Mouse (Mus musculus) MEL (cell line): Measurements from ENCODE around the gene Ddn. TPM values are rescaled to one million over a fixed set of nuclear protein-coding genes. Genes with fewer than 3 reads are reported as not detected.

Experiments
- DNase-seq: peaks from one replicate; pipeline ENCODE4 v3.0.0; 2011; ENCODE audit warnings: low read depth, low spot score
- H3K27ac ChIP-seq: 2 replicates; pipeline ENCODE4 v1.5.1; 2012; ENCODE audit warnings: low read depth, mild to moderate bottlenecking, control low read depth, low read length, moderate library complexity; ENCODE audit not compliant: control insufficient read depth
- H3K27me3 ChIP-seq, 2 experiments: fragments of 150-350 bp in 1 of 2; sonication (generic) in 1 of 2; 2 replicates each; pipeline ENCODE4 v1.6.1; 2012; ENCODE audit warnings: low read length in 2 of 2, mild to moderate bottlenecking in 2 of 2, improper control_type of control experiment in 1 of 2, moderate library complexity in 1 of 2; ENCODE audit not compliant: insufficient read depth in 2 of 2, control insufficient read depth in 1 of 2
- H3K36me3 ChIP-seq, 2 experiments: 2 replicates each; pipeline ENCODE4 v1.6.1; 2012 to 2014; ENCODE audit warnings: low read length in 2 of 2, improper control_type of control experiment in 1 of 2, inconsistent platforms in 1 of 2, mild to moderate bottlenecking in 1 of 2; ENCODE audit not compliant: insufficient read depth in 2 of 2, control insufficient read depth in 1 of 2
- H3K4me1 ChIP-seq, 2 experiments: fragments of 150-350 bp in 1 of 2; sonication (generic) in 1 of 2; 2 replicates each; pipeline ENCODE4 v1.6.1; 2012; ENCODE audit warnings: low read length in 2 of 2, improper control_type of control experiment in 1 of 2, mild to moderate bottlenecking in 1 of 2; ENCODE audit not compliant: insufficient read depth in 2 of 2, control insufficient read depth in 1 of 2
- H3K4me3 ChIP-seq, 2 experiments: fragments of 150-350 bp in 1 of 2; sonication (generic) in 1 of 2; 2 replicates each; pipeline ENCODE4 v1.5.1; 2012; ENCODE audit warnings: low read depth in 2 of 2, low read length in 2 of 2, mild to moderate bottlenecking in 2 of 2, moderate library complexity in 2 of 2, control low read depth in 1 of 2, improper control_type of control experiment in 1 of 2; ENCODE audit not compliant: control insufficient read depth in 1 of 2, insufficient read depth in 1 of 2
- H3K79me2 ChIP-seq: 2 replicates; pipeline ENCODE4 v1.6.1; 2012; ENCODE audit warnings: mild to moderate bottlenecking, low read length, moderate library complexity; ENCODE audit not compliant: control insufficient read depth, poor library complexity, insufficient read depth
- H3K9ac ChIP-seq: 2 replicates; pipeline ENCODE4 v1.6.1; 2012; ENCODE audit warnings: low read depth, mild to moderate bottlenecking, control low read depth, low read length, moderate library complexity; ENCODE audit not compliant: control insufficient read depth, poor library complexity, severe bottlenecking
- H3K9me3 ChIP-seq: fragments of 150-350 bp; sonication (generic); replicated peaks from 2 replicates; pipeline ENCODE4 v1.6.1; 2012; ENCODE audit warnings: mild to moderate bottlenecking, low read length, improper control_type of control experiment, moderate library complexity; ENCODE audit not compliant: insufficient read depth
- BHLHE40 ChIP-seq: IDR thresholded peaks from 2 replicates; pipeline ENCODE4 v1.6.1; 2012; ENCODE audit warnings: low read depth, mild to moderate bottlenecking, inconsistent platforms, low read length, improper control_type of control experiment, borderline replicate concordance
- E2F4 ChIP-seq: IDR thresholded peaks from 2 replicates; pipeline ENCODE4 v1.6.1; 2011; ENCODE audit warnings: low read depth, low read length, improper control_type of control experiment, borderline replicate concordance
- ELF1 ChIP-seq: IDR thresholded peaks from 2 replicates; pipeline ENCODE4 v1.6.1; 2014; ENCODE audit warnings: low read depth, mild to moderate bottlenecking, inconsistent platforms, low read length, improper control_type of control experiment, moderate library complexity
- EP300 ChIP-seq, 2 experiments: IDR thresholded peaks; 2 replicates each; pipeline ENCODE4 v1.6.1; 2011; ENCODE audit warnings: improper control_type of control experiment in 2 of 2, low read length in 2 of 2, low read depth in 1 of 2, mild to moderate bottlenecking in 1 of 2
- GABPA ChIP-seq: IDR thresholded peaks from 2 replicates; pipeline ENCODE4 v1.6.1; 2012; ENCODE audit warnings: low read depth, mild to moderate bottlenecking, inconsistent platforms, low read length, improper control_type of control experiment, moderate library complexity
- GATA1 ChIP-seq: IDR thresholded peaks from 2 replicates; pipeline ENCODE4 v1.6.1; 2011; ENCODE audit warnings: low read depth, low read length, improper control_type of control experiment
- HCFC1 ChIP-seq: IDR thresholded peaks from 2 replicates; pipeline ENCODE4 v1.6.1; 2012; ENCODE audit warnings: low read depth, mild to moderate bottlenecking, inconsistent platforms, low read length, improper control_type of control experiment, moderate library complexity
- KAT2A ChIP-seq: conservative IDR thresholded peaks from 2 replicates; pipeline ENCODE4 v1.6.1; 2012; ENCODE audit warnings: low read depth, low read length, improper control_type of control experiment, inconsistent platforms
- MAFK ChIP-seq: IDR thresholded peaks from 2 replicates; pipeline ENCODE4 v1.6.1; 2011; ENCODE audit warnings: low read depth, mild to moderate bottlenecking, low read length, improper control_type of control experiment, borderline replicate concordance
- MAX ChIP-seq: IDR thresholded peaks from 2 replicates; pipeline ENCODE4 v1.6.1; 2011; ENCODE audit warnings: low read length, improper control_type of control experiment
- MAZ ChIP-seq: IDR thresholded peaks from 2 replicates; pipeline ENCODE4 v1.6.1; 2012; ENCODE audit warnings: low read depth, mild to moderate bottlenecking, inconsistent platforms, low read length, improper control_type of control experiment
- MEF2A ChIP-seq: IDR thresholded peaks from 2 replicates; pipeline ENCODE4 v1.6.1; 2014; ENCODE audit warnings: low read depth, mild to moderate bottlenecking, inconsistent platforms, low read length, improper control_type of control experiment; ENCODE audit not compliant: poor library complexity, insufficient replicate concordance, severe bottlenecking; ENCODE audit errors: extremely low read depth
- MXI1 ChIP-seq: IDR thresholded peaks from 2 replicates; pipeline ENCODE4 v1.6.1; 2011; ENCODE audit warnings: mild to moderate bottlenecking, low read depth, low read length, improper control_type of control experiment
- MYB ChIP-seq: IDR thresholded peaks from 2 replicates; pipeline ENCODE4 v1.6.1; 2011; ENCODE audit warnings: mild to moderate bottlenecking, low read depth, low read length, improper control_type of control experiment
- NELFE ChIP-seq: IDR thresholded peaks from 2 replicates; pipeline ENCODE4 v1.6.1; 2011; ENCODE audit warnings: low read depth, low read length, improper control_type of control experiment
- NRF1 ChIP-seq: IDR thresholded peaks from 2 replicates; pipeline ENCODE4 v1.6.1; 2014; ENCODE audit warnings: low read depth, mild to moderate bottlenecking, inconsistent platforms, low read length, improper control_type of control experiment, moderate library complexity; ENCODE audit not compliant: poor library complexity, insufficient read depth, severe bottlenecking
- RCOR1 ChIP-seq: IDR thresholded peaks from 2 replicates; pipeline ENCODE4 v1.6.1; 2012; ENCODE audit warnings: low read depth, mild to moderate bottlenecking, inconsistent platforms, low read length, improper control_type of control experiment
- SIN3A ChIP-seq: IDR thresholded peaks from 2 replicates; pipeline ENCODE4 v1.6.1; 2012; ENCODE audit warnings: low read length, improper control_type of control experiment, inconsistent platforms
- SMC3 ChIP-seq: IDR thresholded peaks from 2 replicates; pipeline ENCODE4 v1.6.1; 2011; ENCODE audit warnings: low read depth, low read length, improper control_type of control experiment
- TAL1 ChIP-seq: IDR thresholded peaks from 2 replicates; pipeline ENCODE4 v1.6.1; 2012; ENCODE audit warnings: mild to moderate bottlenecking, inconsistent platforms, low read length, moderate library complexity, mixed read lengths
- TBP ChIP-seq: IDR thresholded peaks from 2 replicates; pipeline ENCODE4 v1.8.0; 2011; ENCODE audit warnings: low read depth, low read length, improper control_type of control experiment
- TCF12 ChIP-seq: IDR thresholded peaks from 2 replicates; pipeline ENCODE4 v1.6.1; 2014; ENCODE audit warnings: low read depth, mild to moderate bottlenecking, inconsistent platforms, low read length, improper control_type of control experiment, moderate library complexity
- UBTF ChIP-seq: IDR thresholded peaks from 2 replicates; pipeline ENCODE4 v1.6.1; 2012; ENCODE audit warnings: low read depth, mild to moderate bottlenecking, inconsistent platforms, low read length, improper control_type of control experiment, moderate library complexity, borderline replicate concordance; ENCODE audit not compliant: insufficient read depth
- USF1 ChIP-seq: IDR thresholded peaks from 2 replicates; pipeline ENCODE4 v1.6.1; 2014; ENCODE audit warnings: low read depth, mild to moderate bottlenecking, inconsistent platforms, low read length, improper control_type of control experiment, moderate library complexity
- USF2 ChIP-seq, 2 experiments: IDR thresholded peaks; 2 replicates each; pipeline ENCODE4 v1.6.1; 2011 to 2012; ENCODE audit warnings: improper control_type of control experiment in 2 of 2, low read length in 2 of 2, borderline replicate concordance in 1 of 2, inconsistent platforms in 1 of 2, low read depth in 1 of 2, mild to moderate bottlenecking in 1 of 2; ENCODE audit not compliant: insufficient read depth in 1 of 2
- ZKSCAN1 ChIP-seq: IDR thresholded peaks from 2 replicates; pipeline ENCODE4 v1.6.1; 2012; ENCODE audit warnings: low read depth, mild to moderate bottlenecking, inconsistent platforms, low read length, improper control_type of control experiment, moderate library complexity
- ZMIZ1 ChIP-seq: IDR thresholded peaks from 2 replicates; pipeline ENCODE4 v1.6.1; 2012; ENCODE audit warnings: low read depth, mild to moderate bottlenecking, inconsistent platforms, low read length, improper control_type of control experiment, moderate library complexity
- polyA plus RNA-seq, 2 experiments: library from polyadenylated mRNA; stranded (reverse) in 1 of 2; unstranded in 1 of 2; fragments of >175 nt in 1 of 2; fragments of >200 nt in 1 of 2; gene quantifications; 2 replicates each; pipeline versions ENCODE4 v1.2.1 to v1.2.4; 2012; ENCODE audit warnings: low replicate concordance in 2 of 2, low read depth in 1 of 2; ENCODE audit not compliant: insufficient read length in 2 of 2, insufficient read depth in 1 of 2, missing spikeins in 1 of 2
- total RNA-seq: library from RNA; depleted of rRNA; stranded (reverse); fragments of 300-350 nt; gene quantifications from 2 replicates; pipeline ENCODE4 v1.2.3, GENCODE M21; 2012

The Ddn gene
- total and polyA plus RNA-seq, 3 experiments: 4.0 to 4.2 TPM; not detected in 1

GRCm38 (mm10) chr15:98774096-98774495 lies 35.2 kb downstream of the Ddn start:
- DNase-seq: no peak
- no peaks in the 10 kb centered on the region for H3K27me3 ChIP-seq
- peaks cover 0 to 1% of the 10 kb centered on the region in 2 experiments; a peak in 1 of 4 replicates for H3K4me1 ChIP-seq
- no peaks in the 10 kb centered on the region for H3K9me3 ChIP-seq
- H3K27ac ChIP-seq: no peak overlapping the region
- TF ChIP-seq USF2 (IDR thresholded peaks at IDR 0.05; ENCODE audit: borderline replicate concordance in 1 of 2, insufficient read depth in 1 of 2, low read depth in 1 of 2, low read length in 2 of 2) (no peak), UBTF (no peak), TAL1 (no peak), NRF1 (no peak), ELF1 (no peak), KAT2A (no peak), NELFE (no peak), SIN3A (no peak), RCOR1 (no peak), BHLHE40 (no peak), ZKSCAN1 (no peak), EP300 (IDR thresholded peaks at IDR 0.05; ENCODE audit: low read depth in 1 of 2, low read length in 2 of 2) (no peak)
- TF ChIP-seq, all 39 proteins: peak for 0
- H3K36me3 ChIP-seq: peaks cover 0 to 10% of the 10 kb centered on the region in 2 experiments; a peak in 2 of 4 replicates
- H3K79me2 ChIP-seq: no peaks in the 10 kb centered on the region; the same call in 1 of the 2 replicates
- H3K9ac ChIP-seq: no peak overlapping the region
- no peak overlapping the region for H3K4me3 ChIP-seq

- Histone ChIP-seq H3K27me3 (no peaks in the 10 kb centered on the region), H3K27ac (peak overlapping the region; percentile 79), H3K4me3 (peak overlapping the region; percentile 67 to 72), H3K36me3 (peaks cover 0 to 10% of the 10 kb centered on the region in 2 experiments; a peak in 2 of 4 replicates), H3K9me3 (no peaks in the 10 kb centered on the region), H3K9ac (peak overlapping the region; percentile 76), H3K4me1 (peaks cover 0 to 1% of the 10 kb centered on the region in 2 experiments; a peak in 1 of 4 replicates), H3K79me2 (no peaks in the 10 kb centered on the region; the same call in 1 of the 2 replicates)
- DNase-seq: peak; percentile 93
- TF ChIP-seq SMC3 (no peak), TCF12 (peak; percentile 15; the same call in 1 of the 2 replicates), USF1 (0 out of 2 replicates have a peak, but pooled peaks have one; percentile 15), TBP (peak; percentile 75), USF2 (IDR thresholded peaks at IDR 0.05; ENCODE audit: borderline replicate concordance in 1 of 2, insufficient read depth in 1 of 2, low read depth in 1 of 2, low read length in 2 of 2) (no peak), HCFC1 (peak; percentile 72), RCOR1 (peak; percentile 65), MYB (peak; percentile 64), NELFE (peak; percentile 67), EP300 (IDR thresholded peaks at IDR 0.05; ENCODE audit: low read depth in 1 of 2, low read length in 2 of 2) (peak; percentile 36 to 71; a peak in 3 of 4 replicates), E2F4 (no peak), MXI1 (peak; percentile 75), ZMIZ1 (peak; percentile 62; the same call in 1 of the 2 replicates), MAZ (peak; percentile 19; the same call in 1 of the 2 replicates), MAX (peak; percentile 50), GATA1 (no peak), NRF1 (no peak), ELF1 (peak; percentile 86), MEF2A (peak; percentile 24; the same call in 1 of the 2 replicates), GABPA (no peak), TAL1 (no peak), ZKSCAN1 (no peak), MAFK (no peak; the same call in 1 of the 2 replicates)
These were observed 36.6 kb downstream of the Ddn start for GRCm38 (mm10) chr15:98772511-98773211.
